Mouse (Mus musculus) erythroblast, embryonic 14.5 days (primary cell): Measurements from ENCODE around the gene Ppp2r5c. TPM values are rescaled to one million over a fixed set of nuclear protein-coding genes. Genes with fewer than 3 reads are reported as not detected.
A peak's percentile ranks its signal among the peaks of the same experiment; 100 is the strongest.

Experiments used
- H3K27me3 ChIP-seq: 2 replicates; pipeline ENCODE4 v1.6.1; 2012; ENCODE audit warnings: inconsistent platforms; ENCODE audit not compliant: control insufficient read depth
- H3K36me3 ChIP-seq: 2 replicates; pipeline ENCODE4 v1.6.1; 2012; ENCODE audit warnings: mild to moderate bottlenecking, inconsistent platforms; ENCODE audit not compliant: control insufficient read depth
- H3K4me1 ChIP-seq: 2 replicates; pipeline ENCODE4 v1.6.1; 2012; ENCODE audit warnings: inconsistent platforms; ENCODE audit not compliant: control insufficient read depth
- H3K4me3 ChIP-seq: replicated peaks from 2 replicates; pipeline ENCODE3; 2012; ENCODE audit warnings: moderate library complexity, mild to moderate bottlenecking, inconsistent platforms
- H3K9me3 ChIP-seq: 2 replicates; pipeline ENCODE4 v1.6.1; 2012; ENCODE audit warnings: low read length, inconsistent platforms, mixed read lengths; ENCODE audit not compliant: control insufficient read depth
- GATA1 ChIP-seq: IDR thresholded peaks from 2 replicates; pipeline ENCODE4 v1.6.1; 2012; ENCODE audit warnings: low read length, inconsistent platforms, mixed read lengths
- TAL1 ChIP-seq: IDR thresholded peaks from 3 replicates; pipeline ENCODE4 v1.6.1; 2012; ENCODE audit warnings: low read length, inconsistent platforms, mixed read lengths
- polyA plus RNA-seq: library from polyadenylated mRNA; stranded (reverse); fragments of >175 nt; gene quantifications from 2 replicates; pipeline ENCODE4 v1.2.3, GENCODE M21; 2012

The Ppp2r5c gene
- polyA plus RNA-seq, 1 experiment, result 1.7 TPM

- H3K4me3 ChIP-seq, result no peak overlapping the region
- H3K9me3 ChIP-seq, result peaks cover 5% of the 10 kb centered on the region
- no peaks in the 10 kb centered on the region for H3K27me3 ChIP-seq
- TF ChIP-seq TAL1 (no peak), GATA1 (no peak)
- peaks cover 50% of the 10 kb centered on the region for H3K4me1 ChIP-seq
- H3K36me3 ChIP-seq, result peaks cover 50% of the 10 kb centered on the region
Observed at GRCm38 (mm10) chr12:110492436-110492835, 45.5 kb downstream of the Ppp2r5c start.

DNA sequence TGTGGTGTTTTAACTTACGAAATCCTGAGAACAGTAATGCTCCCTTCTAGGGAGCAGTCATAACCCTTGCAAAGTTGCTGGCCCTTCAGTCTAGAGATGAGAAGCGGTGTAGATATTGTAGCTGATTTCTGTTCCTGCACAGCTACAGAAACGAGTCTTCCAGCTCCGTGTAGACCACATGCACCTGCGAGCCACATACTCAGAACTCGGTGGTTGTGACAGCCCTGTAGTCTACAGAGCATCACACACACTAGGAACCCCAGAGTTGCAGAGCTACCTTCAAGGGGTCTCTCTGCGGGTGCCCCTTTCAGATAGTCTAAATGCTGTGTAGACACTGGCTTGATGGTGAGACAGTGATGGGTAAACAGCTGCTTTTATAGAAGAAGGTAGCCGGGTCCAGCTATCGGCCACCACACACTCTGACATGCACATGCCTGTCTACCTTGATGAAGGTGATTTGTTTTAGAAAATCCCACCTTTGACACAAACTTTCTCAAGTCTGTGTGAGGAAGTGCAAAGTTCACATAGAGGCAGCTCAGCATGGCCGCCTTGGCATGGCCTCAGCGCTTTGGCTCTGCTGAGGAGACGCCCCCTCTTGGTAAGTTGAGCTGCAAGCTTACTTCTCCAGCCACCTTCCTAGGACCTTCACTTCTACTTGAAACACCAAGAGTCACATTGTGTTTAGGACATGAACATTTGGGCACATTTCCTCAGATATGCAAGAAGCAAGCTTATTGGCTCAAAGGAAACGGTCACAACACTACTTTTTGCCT lies 46.9 kb downstream of the Ppp2r5c start:
- Histone ChIP-seq H3K4me3 (no peak overlapping the region), H3K4me1 (peaks cover 50% of the 10 kb centered on the region), H3K36me3 (peaks cover 38% of the 10 kb centered on the region), H3K9me3 (peaks cover 5% of the 10 kb centered on the region), H3K27me3 (no peaks in the 10 kb centered on the region)
- TF ChIP-seq TAL1 (no peak), GATA1 (no peak)

GRCm38 (mm10) chr12:110494846-110495245 lies 47.9 kb downstream of the Ppp2r5c start:
- no peaks in the 10 kb centered on the region for H3K27me3 ChIP-seq
- peaks cover 3% of the 10 kb centered on the region for H3K9me3 ChIP-seq
- H3K4me1 ChIP-seq, result peaks cover 53% of the 10 kb centered on the region
- H3K36me3 ChIP-seq, result peaks cover 28% of the 10 kb centered on the region
- TF ChIP-seq GATA1, result no peak
- TF ChIP-seq TAL1, result no peak
- no peak overlapping the region for H3K4me3 ChIP-seq

DNA sequence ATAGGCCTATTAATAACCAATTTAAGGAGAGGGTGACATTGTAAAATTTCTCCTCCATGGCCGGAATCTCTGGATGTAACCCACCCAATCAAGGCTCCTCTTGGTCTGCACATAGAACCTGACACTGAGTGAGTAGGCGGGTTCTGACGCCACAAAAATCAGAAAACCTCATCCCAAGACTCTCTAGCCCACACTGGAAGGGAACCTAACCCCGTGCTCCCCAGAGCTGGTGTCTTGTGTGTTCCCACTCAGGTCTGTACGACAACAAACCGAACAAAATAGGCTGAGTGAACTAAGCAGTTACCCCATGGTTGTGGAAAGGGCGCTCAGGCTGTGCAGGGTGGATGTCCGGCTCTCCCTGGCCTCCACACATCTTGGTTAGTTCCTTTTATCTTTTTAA lies 48.3 kb downstream of the Ppp2r5c start:
- peaks cover 55% of the 10 kb centered on the region for H3K4me1 ChIP-seq
- TF ChIP-seq TAL1 (no peak), GATA1 (no peak)

DNA sequence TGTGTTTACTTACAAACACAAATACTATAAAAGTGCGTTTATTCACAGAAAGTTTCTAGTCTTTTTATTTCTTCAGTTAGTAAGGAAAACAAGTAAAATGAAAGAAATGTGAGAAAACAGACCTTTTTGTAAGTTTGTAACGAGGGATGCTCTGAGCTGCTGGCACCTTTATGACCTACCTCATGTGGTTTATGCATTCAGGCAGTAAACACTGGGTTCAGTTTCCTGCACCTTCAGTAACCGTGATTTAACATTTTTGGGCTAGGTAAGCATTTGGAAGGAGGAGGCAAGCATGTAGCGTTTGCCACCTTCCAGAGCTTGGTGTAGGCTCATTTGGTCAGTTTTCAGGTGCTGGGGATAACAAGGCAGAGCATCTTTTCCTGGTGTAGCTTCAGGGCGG lies 49.1 kb downstream of the Ppp2r5c start:
- Histone ChIP-seq H3K36me3 (peaks cover 19% of the 10 kb centered on the region), H3K4me1 (peaks cover 56% of the 10 kb centered on the region), H3K9me3 (no peaks in the 10 kb centered on the region), H3K4me3 (no peak overlapping the region), H3K27me3 (no peaks in the 10 kb centered on the region)
- no peak for TF ChIP-seq TAL1

More for the DNA sequence above, 48.3 kb downstream of the Ppp2r5c start:
- no peaks in the 10 kb centered on the region; the same call in 1 of the 2 replicates for H3K9me3 ChIP-seq
- H3K27me3 ChIP-seq, result no peaks in the 10 kb centered on the region
- peaks cover 23% of the 10 kb centered on the region for H3K36me3 ChIP-seq
- no peak overlapping the region for H3K4me3 ChIP-seq

- no peaks in the 10 kb centered on the region for H3K27me3 ChIP-seq
- peaks cover 13% of the 10 kb centered on the region for H3K36me3 ChIP-seq
- TF ChIP-seq GATA1 (no peak), TAL1 (no peak)
- no peak overlapping the region for H3K4me3 ChIP-seq
- H3K4me1 ChIP-seq, result peaks cover 61% of the 10 kb centered on the region
- no peaks in the 10 kb centered on the region for H3K9me3 ChIP-seq
Observed at GRCm38 (mm10) chr12:110497013-110497412, 50.1 kb downstream of the Ppp2r5c start.

- peaks cover 13% of the 10 kb centered on the region for H3K36me3 ChIP-seq
- no peaks in the 10 kb centered on the region for H3K27me3 ChIP-seq
- TF ChIP-seq GATA1 (no peak), TAL1 (no peak)
- H3K9me3 ChIP-seq, result no peaks in the 10 kb centered on the region
- H3K4me1 ChIP-seq, result peaks cover 64% of the 10 kb centered on the region
- H3K4me3 ChIP-seq, result no peak overlapping the region
Observed at GRCm38 (mm10) chr12:110497485-110497884, 50.6 kb downstream of the Ppp2r5c start.

GRCm38 (mm10) chr12:110498283-110499224 lies 51.6 kb downstream of the Ppp2r5c start:
- no peak for TF ChIP-seq GATA1
- TF ChIP-seq TAL1, result no peak
- Histone ChIP-seq H3K36me3 (peaks cover 12% of the 10 kb centered on the region), H3K4me3 (peak overlapping the region; percentile 63), H3K4me1 (peaks cover 71% of the 10 kb centered on the region), H3K27me3 (no peaks in the 10 kb centered on the region), H3K9me3 (no peaks in the 10 kb centered on the region)
